Mouse (Mus musculus) testis, adult 2 months (tissue): Measurements from ENCODE around the gene Ddx39.

Source experiments
- CTCF ChIP-seq: fragments of 200-500 bp; IDR thresholded peaks from 2 replicates; pipeline ENCODE4 v1.5.1; 2012; ENCODE audit warnings: low read depth, mild to moderate bottlenecking, inconsistent platforms, low read length, moderate library complexity; ENCODE audit not compliant: control insufficient read depth, insufficient read depth, insufficient replicate concordance
- POLR2A ChIP-seq: fragments of 200-500 bp; IDR thresholded peaks from 2 replicates; pipeline ENCODE4 v1.6.1; 2012; ENCODE audit warnings: low read depth, mild to moderate bottlenecking, inconsistent platforms, low read length, moderate library complexity; ENCODE audit not compliant: control insufficient read depth

GRCm38 (mm10) chr8:83732919-83733318, 17.9 kb downstream of the Ddx39 start:
- TF ChIP-seq POLR2A, result no peak
- TF ChIP-seq CTCF, result no peak
